Mouse (Mus musculus) embryo, embryonic 10.5 days (tissue): ENCODE results near the gene Actn2.

Source experiments
- DNase-seq: peaks from one replicate; pipeline ENCODE4 v3.0.0-alpha.2; 2015; ENCODE audit warnings: low spot score

Gene Actn2

DNA sequence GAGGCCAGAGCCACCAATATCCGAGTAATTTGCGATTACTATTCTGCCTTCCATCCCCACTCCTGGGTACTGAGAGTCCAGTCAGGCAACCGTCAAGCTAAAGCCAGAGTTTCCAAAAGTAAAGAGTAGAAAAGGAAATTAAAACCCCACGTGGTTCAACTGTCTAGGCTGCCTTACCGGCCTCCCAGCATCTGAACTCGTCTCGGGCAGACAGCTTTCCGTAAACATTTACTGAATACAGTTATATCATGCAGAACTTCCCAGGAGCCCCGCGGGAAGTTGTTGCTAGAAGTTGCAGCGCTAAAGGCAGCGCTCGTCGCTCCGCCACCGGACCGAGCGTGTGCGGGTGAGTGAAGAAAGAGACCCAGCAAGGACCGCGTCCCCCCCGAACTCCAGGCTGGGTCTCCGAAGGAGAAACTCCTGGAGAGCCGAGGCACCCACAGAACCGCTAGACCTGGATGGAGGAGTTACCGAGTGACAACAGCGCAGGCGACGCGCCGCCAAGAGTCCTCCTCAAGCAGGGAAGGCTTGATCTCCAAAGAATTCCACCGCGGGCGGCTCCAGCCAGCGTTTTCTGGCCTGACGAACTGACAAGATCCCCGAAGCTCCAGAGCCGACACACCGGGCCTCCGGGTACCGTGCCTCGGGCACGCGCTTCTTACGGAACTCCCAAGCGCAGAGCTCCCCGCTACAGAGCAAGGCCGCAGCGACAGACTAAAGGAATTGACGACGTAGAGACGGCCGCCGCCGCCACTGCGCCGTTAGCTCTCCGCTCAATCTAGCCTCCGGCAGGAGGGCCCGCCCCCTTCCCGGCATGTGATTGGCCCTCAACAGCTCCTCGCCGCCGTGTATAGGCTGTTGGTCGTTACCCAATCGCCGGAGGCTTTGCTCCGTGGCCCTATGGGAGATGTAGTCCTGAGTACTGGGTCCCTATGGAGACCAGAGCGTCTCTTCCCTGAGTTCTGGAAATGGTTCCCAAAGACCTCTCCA lies 82.9 kb downstream of the Actn2 start, which contains the start of gene Mtr:
Mtr (minus strand) TSS at position 723 of the 990 bp plus-strand sequence.
- peak; percentile 98 for DNase-seq

GRCm38 (mm10) chr13:12256871-12257390 lies 83.6 kb downstream of the Actn2 start:
- DNase-seq: peak; percentile 50

DNA sequence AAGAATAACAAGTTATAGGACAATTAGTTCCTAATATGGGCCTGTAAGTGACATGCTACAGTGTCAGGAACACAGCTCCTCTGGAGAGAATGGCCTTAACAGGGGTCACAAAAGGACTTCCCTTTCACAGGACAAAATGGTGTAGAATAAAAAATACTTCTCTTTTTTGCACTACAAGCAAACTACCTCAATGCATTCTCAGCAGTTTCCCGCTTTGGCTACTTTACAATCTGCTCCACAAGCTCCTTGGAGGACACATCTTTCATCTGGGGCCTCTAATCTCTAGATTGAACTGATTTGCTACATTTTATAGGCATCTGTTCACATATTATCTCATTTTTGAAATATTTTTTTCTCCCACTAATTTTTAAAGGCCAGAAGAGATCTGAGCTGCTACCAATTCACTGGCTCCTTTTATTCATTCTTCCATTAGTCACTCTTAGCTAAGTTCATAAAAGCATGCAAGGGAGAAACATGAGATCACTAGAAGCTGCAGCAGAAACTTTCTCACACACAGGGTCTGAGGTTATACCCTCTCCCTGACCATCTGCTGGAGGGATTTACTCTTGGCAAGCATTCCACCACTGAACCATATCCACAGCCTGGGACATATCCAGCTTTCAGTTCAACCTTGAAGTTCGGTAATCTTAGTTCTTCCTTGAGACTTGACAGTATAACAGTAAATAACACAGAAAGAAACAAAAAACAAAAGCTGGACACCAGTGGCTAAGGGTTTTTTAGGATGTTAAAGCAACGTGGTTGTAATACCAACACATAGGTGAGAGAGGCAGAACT lies 84.5 kb downstream of the Actn2 start:
- DNase-seq: peak; percentile 9

GRCm38 (mm10) chr13:12250496-12250895 lies 90.1 kb downstream of the Actn2 start:
- no peak for DNase-seq

- DNase-seq: no peak
Observed at GRCm38 (mm10) chr13:12249195-12249898, 91.2 kb downstream of the Actn2 start.

- no peak for DNase-seq
Observed at GRCm38 (mm10) chr13:12245938-12246337, 94.6 kb downstream of the Actn2 start.

DNA sequence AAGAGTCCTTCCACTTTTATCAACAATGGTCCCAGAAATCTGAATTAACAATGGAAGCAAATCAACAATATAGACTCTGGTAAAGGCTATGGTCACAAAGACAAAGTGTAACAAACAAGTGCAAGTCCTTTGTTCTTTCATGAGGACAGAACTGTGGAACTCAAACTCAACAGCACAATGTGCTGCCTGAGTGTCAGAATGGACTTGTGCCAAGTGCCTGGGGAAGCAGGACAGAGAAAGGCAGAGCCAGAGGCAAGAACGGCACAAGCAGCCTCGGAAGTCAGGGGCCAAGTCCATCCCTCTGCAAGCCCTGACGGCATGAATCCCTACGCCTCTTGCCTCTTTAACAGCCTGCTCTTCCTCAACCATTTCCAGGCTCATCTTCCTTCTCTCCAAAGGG lies 96.6 kb downstream of the Actn2 start:
- no peak for DNase-seq

- no peak for DNase-seq
Observed at GRCm38 (mm10) chr13:12232141-12232540, 108.4 kb downstream of the Actn2 start.

DNA sequence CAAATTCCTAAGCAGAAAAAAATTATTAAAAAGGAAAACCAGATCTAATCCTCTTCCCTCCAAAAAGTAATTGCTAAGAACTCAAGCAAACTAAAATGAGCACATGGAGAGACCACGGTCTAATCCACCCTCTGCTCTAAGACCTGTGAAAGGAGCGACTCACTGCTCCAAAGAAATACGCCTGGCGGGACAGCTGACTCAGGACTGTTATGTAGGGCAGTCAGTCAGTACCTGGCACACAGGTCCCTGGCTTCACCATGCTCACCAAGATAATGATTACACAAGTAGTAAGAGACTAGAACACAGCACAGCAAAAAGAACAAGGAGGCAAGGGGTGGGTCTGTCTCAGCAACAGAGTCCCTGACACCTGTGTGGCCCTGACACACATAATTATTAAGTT lies 112.3 kb downstream of the Actn2 start:
- DNase-seq: no peak

GRCm38 (mm10) chr13:12227606-12228005 lies 113.0 kb downstream of the Actn2 start:
- no peak for DNase-seq
